Mouse (Mus musculus): Measurements from ENCODE around the gene Nrxn1. TPM values are rescaled to one million over a fixed set of nuclear protein-coding genes. Genes with fewer than 3 reads are reported as not detected.

The Nrxn1 gene
- total RNA-seq, 2 experiments from 2014 or later = 660 to 736 TPM

DNA sequence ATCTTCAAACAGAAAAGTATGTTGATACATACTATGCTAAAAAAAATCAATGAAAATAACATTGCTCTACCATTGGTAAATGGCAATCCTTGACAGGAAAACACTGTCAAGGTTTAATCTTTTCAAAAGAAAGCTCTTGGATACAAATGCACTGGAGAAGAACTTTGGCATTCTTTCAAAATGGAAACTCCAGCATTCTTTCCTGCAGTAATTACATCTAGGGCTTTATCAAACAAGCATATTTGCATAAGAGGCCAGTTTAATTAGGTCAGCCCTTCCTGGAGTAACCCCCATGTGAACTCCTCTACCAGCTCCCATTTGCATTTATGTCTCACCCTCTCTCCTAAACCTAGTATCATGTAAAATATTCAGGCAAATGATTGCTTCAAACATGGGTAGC, 696.5 kb downstream of the Nrxn1 start:
- intact Hi-C loops (cut with DNase I) = no loop called here
- no peak for DNase-seq (ENCODE audit: low spot score in 2 of 2)

DNA sequence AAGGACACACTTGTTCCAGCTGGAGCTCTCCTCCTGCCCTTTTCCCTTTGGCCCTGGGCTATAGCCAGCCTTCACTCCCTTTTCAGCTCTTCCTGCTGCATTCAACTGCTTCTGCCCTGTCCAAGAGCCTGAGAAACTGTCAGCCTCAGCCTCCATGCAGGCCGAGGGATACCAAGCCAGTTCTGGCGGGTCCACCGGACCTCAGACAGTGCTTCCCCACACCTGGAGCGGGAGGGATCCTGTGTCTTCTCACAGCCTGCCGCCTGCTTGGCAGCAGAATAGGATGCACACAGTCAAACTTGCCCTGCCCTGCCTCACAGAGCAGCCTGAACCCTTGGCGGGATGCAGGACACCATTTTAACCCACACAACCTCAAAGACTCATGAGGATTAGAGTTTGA, 698.3 kb downstream of the Nrxn1 start:
- intact Hi-C loops (cut with DNase I) = no loop called here
- no peak for DNase-seq (ENCODE audit: low spot score in 2 of 2)

DNA sequence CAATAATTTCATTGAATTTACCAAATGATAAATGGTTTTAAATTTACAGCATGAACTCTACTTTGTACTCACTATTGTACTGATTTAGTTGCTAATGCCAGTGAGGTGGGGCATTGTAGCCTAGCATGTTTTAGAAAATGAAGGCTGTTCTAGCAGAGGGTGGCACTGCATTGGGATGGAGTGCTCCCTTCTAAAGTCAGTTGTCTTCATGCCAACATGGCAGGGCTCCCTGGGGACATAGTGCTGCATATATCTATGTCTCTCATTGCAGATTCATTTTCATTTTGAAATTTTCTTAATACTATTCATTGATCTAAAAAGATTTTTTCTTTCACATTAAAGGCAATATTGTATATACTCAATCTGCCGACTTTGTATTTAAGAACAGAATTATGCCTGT, 700.1 kb downstream of the Nrxn1 start:
- DNase-seq (ENCODE audit: low spot score in 2 of 2) = no peak
- intact Hi-C loops (cut with DNase I) = no loop called here

DNA sequence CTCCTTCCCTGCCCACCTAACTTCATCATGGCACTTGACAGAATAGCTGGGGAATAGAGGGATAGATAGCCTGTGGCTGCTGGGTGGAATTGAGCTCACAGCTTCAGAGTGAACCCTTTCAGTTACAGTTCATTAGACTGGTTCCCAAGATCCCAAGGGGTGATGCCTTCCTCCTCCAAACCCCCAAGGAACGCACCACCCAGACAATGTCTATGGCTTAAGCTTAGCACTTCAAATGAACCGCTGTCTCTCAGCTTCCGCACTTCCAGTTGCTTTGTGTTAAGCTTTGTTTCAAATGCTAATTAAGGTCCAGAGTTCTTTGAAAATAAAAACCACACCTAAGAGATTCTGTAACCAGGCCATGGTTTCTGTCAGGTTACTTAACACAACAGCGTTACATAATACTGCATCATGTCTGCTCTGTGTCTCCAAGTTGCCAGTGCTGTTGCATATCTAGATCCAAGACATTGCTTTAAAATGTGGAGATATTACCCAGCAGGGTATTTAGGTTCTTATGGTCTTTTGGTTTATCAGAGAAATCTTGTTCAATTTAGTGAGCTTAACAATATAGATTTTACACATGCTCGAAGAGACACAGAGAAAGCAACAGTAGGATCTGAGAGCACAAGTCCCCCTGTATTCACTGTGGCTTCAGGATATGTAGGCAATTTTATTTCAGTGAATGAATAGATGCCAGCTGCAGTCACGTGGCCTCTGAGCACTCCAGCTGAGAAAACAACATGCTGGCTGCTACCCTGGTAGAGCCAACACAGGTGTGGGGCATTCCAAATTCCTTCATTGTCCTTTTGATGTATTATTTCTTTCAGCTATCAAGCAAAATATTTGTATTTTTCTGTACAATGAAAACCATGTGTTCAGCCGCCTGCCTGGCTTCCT, 702.3 kb downstream of the Nrxn1 start:
- intact Hi-C loops (cut with DNase I) = no loop called here
- DNase-seq (ENCODE audit: low spot score in 2 of 2) = peak in 1 of 2 experiments; percentile 22

DNA sequence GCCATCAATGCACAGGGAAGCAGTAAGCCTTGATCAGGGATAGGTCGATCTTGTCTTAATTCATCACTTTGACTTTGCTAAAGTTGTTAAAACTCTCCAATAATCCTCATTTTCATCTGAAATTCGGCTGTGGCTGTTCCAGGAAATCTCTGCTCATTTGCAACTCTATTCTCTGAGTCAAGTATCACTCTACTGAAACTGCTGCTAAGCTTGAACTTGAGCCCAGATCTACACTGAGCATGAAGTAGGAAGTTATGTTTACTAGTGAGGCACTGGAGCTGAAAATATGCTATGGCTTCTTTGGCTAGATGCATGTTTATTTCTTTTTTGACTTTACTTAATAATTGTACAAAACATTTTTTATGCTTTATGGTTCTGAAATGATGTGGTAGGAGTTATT, 708.0 kb downstream of the Nrxn1 start:
- DNase-seq (ENCODE audit: low spot score in 2 of 2) = peak in 1 of 2 experiments; percentile 27
- intact Hi-C loops (cut with DNase I) = no loop called here

DNA sequence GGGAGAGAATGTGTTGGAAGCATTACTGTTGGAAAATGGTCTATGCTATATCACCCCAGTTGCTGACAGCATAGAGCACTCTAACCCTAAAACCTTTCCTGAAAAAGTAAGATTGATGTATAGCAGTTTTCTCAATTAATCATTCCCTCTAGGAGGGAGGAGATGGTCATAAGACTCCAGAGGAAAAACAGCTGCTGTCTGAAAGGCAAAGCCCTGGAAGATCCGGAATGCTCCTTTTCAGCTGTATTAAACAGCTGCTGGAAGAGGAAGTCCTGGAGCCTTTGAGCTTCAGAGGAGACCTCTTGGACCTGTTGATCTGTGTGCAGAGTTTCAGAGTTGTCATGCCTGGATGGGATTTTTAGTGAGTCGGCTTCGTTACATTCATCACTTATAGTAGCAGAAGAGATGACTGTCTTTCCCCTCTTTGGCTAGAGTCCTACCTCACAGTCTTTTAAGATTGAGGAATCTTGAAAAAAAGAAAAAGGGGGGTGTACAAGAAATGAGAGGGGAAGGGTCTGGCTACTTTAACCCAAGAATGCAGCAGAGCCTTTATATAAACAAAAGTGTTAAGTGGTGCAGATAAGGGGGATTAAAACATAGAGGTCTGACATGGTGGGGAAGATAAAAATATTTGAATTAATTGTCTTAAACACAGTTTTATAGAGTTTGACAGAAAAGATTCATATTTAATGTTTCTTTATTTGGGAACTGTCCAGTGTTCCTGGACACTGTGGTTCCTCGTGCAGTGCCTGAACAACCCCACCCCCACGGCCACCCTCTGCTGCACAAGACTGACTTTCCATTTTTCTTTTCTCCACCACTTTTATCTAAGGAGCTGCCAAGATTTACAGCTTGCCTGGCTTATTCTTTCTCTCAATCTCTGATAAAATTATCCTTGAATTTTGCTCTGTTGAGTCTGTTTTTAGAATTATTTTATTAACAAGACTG, 710.1 kb downstream of the Nrxn1 start:
- DNase-seq (ENCODE audit: low spot score in 2 of 2) = no peak
- intact Hi-C loops (cut with DNase I) = no loop called here

DNA sequence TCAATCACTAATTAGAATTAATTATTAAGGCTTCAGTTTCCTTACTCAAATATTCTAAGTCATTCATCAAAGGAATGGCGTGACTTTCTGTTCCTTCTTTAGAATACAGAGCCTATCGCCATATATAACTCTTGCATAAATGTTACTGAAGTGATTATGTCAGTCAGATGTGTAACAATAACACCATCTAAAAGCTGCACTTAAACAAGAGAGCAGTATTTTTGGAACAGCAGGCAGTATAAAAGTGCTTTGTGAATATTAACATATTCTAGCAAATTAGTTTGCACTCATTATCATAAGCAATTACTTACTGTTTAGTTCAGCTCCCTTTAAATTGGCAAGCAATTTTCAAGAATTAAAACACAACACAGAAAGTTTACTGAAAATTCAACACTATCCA, 716.3 kb downstream of the Nrxn1 start:
- DNase-seq (ENCODE audit: low spot score in 2 of 2) = no peak
- intact Hi-C loops (cut with DNase I) = no loop called here

DNA sequence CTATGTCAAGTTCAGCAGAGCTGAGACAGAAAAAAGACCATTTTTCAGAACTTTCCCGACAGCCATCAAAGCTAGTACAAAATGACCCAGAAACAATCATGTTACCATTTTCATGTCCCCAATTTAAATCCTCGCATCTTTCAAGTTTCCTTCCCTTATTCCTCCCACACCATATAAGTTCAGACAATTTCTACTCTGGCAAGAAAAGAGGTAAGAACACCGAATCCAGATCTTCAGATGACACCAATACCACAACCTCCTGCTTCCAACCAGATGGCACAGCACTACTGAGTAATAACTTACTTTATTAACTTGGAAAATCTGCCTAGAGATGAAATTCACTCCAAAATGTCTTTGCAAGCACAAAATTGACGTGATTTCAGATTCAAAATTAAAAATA, 730.7 kb downstream of the Nrxn1 start:
- no peak for DNase-seq (ENCODE audit: low spot score in 2 of 2)
- intact Hi-C loops (cut with DNase I) = no loop called here

DNA sequence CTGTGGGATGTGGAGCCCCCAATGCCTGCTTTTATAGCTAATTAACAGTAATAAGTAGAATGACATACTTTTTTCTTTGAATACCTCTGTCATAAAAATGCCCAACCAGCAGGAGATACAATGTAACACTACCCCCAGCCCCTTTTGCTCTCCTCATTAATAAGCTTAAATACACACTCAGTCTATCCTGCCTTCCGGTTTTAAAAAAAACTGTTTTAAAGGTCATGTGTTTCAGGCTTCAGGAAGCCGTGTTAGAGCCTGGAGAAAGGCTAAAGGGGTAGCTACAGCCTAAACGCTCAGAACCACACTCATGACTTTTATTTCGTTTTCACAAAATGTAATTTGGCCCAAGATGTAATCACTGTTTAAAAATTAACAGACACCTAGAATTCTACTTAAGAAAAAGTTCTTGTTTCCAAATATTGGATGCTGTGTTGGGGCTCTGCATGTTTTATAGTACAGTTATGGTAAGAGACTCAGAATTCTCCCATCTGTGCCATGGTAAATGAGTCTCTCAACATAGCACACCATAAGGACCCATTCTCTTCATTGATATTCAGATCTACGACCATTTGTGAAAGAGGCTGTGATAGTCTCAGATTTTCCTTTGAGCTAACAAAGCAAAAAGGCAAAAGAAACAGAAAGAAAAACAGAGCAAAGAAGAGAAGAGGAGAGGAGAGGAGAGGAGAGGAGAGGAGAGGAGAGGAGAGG, 743.3 kb downstream of the Nrxn1 start:
- intact Hi-C loops (cut with DNase I) = no loop called here
- DNase-seq (ENCODE audit: low spot score in 2 of 2) = no peak

DNA sequence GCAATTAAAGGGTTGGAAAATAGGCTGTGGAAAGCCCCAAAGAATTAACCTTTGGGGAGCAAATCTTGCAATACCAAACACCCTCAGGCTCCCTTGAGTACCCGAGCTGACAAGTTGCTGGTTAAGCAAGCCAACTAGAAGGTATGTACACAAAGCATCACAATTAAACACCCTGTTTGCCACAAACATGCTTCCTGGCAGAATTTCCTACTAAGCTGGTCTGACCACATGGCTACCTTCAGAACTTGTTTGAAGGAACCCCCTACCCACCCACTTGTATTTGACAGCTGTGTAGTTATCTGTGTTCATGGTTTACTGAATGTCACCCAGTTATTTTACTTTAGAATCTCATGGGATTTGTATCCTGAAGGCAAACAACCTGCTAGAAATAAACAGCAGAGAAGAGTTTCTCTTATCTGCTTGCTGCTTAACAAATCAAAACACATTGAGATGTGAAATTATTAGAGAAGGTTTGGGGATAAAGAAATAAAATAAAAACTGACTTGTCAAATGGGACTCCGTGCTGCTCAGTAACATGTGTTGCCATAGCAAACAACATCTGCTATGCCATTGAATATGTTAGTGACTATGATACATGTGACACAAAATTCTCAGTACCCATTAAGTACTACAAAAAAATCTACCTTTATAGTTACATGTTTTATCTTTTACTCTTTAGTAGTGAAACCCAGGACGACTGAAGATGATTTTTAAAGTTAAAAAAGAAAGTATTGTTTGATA, 746.0 kb downstream of the Nrxn1 start:
- intact Hi-C loops (cut with DNase I) = no loop called here
- DNase-seq (ENCODE audit: low spot score in 2 of 2) = no peak

DNA sequence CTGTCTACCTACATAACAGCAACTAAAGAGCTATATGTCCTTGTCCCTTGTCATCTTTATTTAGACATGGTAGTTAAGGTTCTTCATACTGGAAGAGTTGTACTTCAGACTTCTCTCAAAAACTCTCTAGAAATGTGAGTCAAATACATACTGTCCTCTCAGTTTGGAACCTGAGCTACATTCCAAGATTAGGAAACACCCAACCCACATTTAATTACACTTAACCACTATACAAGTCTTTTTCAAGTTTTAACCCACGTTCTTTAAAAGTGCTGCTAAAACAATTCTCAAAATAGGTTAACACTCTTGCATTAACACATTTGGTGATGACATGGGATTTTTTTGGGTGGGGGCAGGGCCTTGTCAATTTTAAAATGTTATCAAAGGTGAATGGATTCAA, 759.4 kb downstream of the Nrxn1 start:
- intact Hi-C loops (cut with DNase I) = no loop called here
- DNase-seq (ENCODE audit: low spot score in 2 of 2) = peak in 1 of 2 experiments; percentile 42

DNA sequence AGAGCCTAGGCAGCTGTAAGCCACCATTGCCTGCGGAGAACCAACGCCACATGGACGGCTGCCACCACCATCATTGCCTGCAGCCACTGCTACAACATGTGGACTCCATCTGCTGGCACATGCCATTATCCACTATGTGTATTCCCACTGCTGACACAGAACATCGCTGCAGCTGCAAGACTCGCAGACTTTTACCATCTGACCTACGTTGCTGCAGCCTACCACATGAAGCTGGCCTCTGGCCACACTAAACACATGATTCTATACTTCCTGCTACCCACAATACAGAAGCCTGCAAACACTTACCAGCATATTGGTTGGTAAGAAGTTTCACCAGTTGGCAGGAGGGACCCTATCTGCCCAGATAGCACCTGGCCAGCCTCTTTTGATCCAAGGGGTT, 769.2 kb downstream of the Nrxn1 start:
- no peak for DNase-seq (ENCODE audit: low spot score in 2 of 2)
- intact Hi-C loops (cut with DNase I) = no loop called here

DNA sequence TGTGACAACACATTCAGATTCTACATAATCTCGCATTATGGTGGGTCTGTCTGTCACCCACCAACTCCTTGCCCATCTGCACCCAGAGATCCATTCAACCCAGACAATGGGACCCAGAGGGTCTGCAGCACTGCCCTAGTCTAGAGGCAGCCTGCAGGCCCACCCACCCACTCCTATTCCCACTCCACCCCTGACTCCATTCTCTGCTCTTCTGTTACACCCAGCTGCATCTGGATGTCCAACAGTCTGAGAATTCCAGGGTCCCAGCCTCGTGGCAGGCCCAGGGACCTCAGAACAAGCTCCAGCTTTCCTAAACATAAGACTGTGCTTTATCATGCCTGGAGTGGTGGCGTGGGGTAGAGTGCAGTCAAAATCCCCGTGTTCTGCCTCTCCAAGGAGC, 820.6 kb downstream of the Nrxn1 start:
- DNase-seq (ENCODE audit: low spot score in 2 of 2) = no peak
- intact Hi-C loops (cut with DNase I) = no loop called here

DNA sequence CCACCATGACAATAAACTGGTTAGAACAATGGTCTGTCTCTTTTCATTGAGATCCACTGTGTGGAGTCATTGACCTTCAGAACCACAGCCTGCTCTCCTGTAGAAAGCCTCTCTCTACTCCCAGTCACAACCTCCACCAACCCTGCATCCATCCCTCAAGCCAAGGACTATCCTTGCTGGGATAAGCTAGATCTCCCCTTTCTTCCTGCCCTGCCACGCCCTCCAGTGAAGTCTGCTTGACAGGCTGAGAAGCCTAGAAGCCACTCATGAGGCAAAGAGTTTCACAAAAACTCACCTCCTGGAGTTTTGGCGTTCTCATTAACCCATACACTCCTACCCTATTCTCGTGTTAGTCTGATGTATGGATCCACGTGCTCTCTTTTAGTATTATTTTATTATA, 821.7 kb downstream of the Nrxn1 start:
- no peak for DNase-seq (ENCODE audit: low spot score in 2 of 2)
- intact Hi-C loops (cut with DNase I) = no loop called here

DNA sequence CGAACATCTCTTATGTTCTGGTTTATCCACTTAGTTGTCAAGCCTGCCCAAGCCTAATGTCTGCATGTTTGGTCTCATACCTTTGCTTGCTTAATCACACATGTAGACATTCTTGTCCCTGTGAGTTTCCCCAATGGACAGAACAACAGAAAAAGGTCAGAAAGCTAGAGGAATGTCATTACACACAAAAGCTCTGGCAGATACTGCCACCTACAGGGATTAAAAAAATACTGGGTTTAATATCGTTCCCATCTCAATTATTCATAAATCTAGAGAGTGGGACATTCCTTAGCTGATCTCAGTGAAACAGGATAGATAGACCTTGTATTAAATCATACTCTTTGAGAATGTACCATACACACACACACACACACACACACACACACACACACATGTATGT, 823.7 kb downstream of the Nrxn1 start:
- intact Hi-C loops (cut with DNase I) = no loop called here

DNA sequence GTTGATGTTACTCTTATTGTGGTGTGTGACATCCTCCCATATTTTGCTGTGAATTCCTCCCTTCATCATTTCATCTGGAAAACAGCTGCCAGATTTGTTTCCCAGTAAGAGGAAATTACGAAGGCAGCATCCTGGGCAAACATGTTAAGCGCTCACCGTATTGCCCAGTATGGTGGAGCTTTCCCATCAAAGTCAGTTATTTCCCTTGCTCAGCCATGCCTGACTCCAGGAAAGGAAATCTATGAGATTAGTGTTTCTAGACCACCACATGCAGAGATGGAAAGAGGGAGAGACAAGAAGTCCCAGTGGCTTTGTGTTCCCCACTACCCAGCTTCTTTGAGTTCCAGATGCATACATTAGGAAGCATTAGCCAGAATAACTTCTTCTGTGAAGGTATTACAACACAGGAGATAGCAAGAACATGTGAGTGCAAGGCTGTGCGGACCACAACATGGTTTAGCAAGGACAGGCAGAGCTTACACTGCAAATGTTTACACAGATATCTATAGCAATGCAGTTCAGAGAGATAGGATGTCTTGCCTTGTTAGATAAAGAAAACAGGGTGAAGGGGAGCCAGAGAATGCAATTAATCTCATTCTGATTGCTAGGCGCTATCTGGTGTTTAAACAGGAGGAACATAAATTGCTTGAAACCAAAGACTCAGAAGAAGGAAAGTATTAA, 839.3 kb downstream of the Nrxn1 start:
- no peak for DNase-seq (ENCODE audit: low spot score in 2 of 2)
- intact Hi-C loops (cut with DNase I) = no loop called here

More for the DNA sequence above, 823.7 kb downstream of the Nrxn1 start:
- DNase-seq (ENCODE audit: low spot score in 2 of 2) = no peak

DNA sequence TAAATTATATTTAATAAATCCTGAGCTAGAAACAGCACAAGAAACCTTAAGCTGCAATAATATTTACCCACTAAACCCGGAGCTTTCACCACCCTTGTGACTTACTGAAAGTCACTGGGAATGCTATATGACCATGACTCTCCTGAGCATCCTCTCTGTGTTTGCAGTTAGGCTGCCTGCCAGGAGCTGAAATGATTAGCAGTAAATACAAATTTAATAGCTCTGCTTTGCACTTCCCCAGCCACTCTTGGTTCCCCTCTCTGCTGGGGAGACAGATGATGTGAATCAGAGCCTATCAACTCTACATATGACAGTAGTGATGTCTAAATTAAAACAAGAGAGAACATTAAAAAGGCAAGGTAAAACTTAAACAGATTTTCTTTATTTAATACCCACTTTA, 840.7 kb downstream of the Nrxn1 start:
- no peak for DNase-seq (ENCODE audit: low spot score in 2 of 2)
- intact Hi-C loops (cut with DNase I) = no loop called here

DNA sequence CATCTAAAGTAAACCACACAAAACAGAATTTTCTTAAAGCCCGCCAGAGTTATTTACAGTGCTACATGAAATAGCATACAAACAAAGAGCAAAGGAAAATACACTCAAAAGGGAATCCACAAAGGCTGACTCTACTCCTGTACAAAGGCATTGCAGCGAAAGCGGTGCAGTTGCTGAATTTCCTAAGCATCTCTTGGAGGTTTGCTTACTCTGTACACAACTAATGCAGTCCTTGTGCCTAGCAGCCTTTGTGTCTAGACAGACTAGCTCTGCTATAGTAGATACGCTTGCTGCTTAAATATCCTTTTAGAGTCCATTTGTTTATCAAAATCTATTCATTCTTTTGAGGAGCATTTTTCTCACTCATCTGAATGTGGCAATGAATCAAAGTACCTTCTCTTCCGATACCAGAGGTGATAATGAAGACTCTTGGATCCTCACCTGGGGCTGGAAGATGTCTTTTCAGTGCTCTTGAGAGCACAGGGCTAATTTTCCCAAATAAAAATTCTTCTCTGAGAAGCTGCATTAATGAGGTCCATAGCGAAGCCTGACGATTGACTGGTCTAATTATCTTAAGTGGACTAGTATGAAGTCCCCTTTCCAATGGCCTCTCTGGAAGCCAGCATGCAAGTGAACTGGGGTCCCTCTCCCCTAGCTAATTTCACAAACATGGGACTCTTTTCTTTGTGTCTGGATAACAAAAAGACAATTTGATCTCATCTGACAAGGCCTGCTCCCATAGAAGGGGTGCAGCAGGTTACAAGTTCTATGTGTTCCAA, 845.6 kb downstream of the Nrxn1 start:
- intact Hi-C loops (cut with DNase I) = no loop called here
- DNase-seq (ENCODE audit: low spot score in 2 of 2) = no peak

Data from left cerebral cortex, postnatal 14 days (tissue).